Mouse (Mus musculus) liver, adult 2 months (tissue): ENCODE results near the gene 1600014C23Rik. TPM values are rescaled to one million over a fixed set of nuclear protein-coding genes. Genes with fewer than 3 reads are reported as not detected.

Source experiments
- DNase-seq: peaks from one replicate; pipeline ENCODE4 v3.0.0-alpha.2; 2011; ENCODE audit warnings: low read depth, low spot score; ENCODE audit errors: extremely low read depth
- H3K27ac ChIP-seq: fragments of 200-500 bp; replicated peaks from 2 replicates; pipeline ENCODE4 v1.5.1; 2012; ENCODE audit warnings: low read depth, mild to moderate bottlenecking, control low read depth, inconsistent platforms, low read length; ENCODE audit not compliant: insufficient read depth
- H3K27me3 ChIP-seq: fragments of 200-500 bp; 2 replicates; pipeline ENCODE4 v1.6.1; 2012; ENCODE audit warnings: mild to moderate bottlenecking, moderate library complexity, low read length, inconsistent platforms; ENCODE audit not compliant: control insufficient read depth, insufficient read depth
- H3K36me3 ChIP-seq: fragments of 200-500 bp; 2 replicates; pipeline ENCODE4 v1.6.1; 2012; ENCODE audit warnings: low read length, inconsistent platforms; ENCODE audit not compliant: control insufficient read depth, insufficient read depth
- H3K4me1 ChIP-seq: fragments of 200-500 bp; 2 replicates; pipeline ENCODE4 v1.6.1; 2011; ENCODE audit warnings: low read length; ENCODE audit not compliant: control insufficient read depth, insufficient read depth
- H3K4me3 ChIP-seq: fragments of 200-500 bp; 2 replicates; pipeline ENCODE4 v1.5.1; 2011; ENCODE audit warnings: low read depth, mild to moderate bottlenecking, control low read depth, low read length, moderate library complexity; ENCODE audit not compliant: insufficient read depth
- H3K79me2 ChIP-seq: fragments of 200-500 bp; 2 replicates; pipeline ENCODE4 v1.6.1; 2012; ENCODE audit warnings: inconsistent platforms, mild to moderate bottlenecking, low read length, moderate library complexity; ENCODE audit not compliant: control insufficient read depth, insufficient read depth
- H3K9ac ChIP-seq: fragments of 200-500 bp; 2 replicates; pipeline ENCODE4 v1.6.1; 2012; ENCODE audit warnings: low read depth, mild to moderate bottlenecking, control low read depth, inconsistent platforms, low read length
- CTCF ChIP-seq: fragments of 200-500 bp; IDR thresholded peaks from 2 replicates; pipeline ENCODE4 v1.5.1; 2011; ENCODE audit warnings: low read depth, low read length, control low read depth
- POLR2A ChIP-seq: fragments of 200-500 bp; IDR thresholded peaks from 2 replicates; pipeline ENCODE4 v1.6.1; 2011; ENCODE audit warnings: low read length, control low read depth; ENCODE audit not compliant: insufficient read depth; ENCODE audit errors: extremely low read depth
- WGBS: fragments of 180-500 bp; shearing (Covaris S2); methylation state at CpG from one replicate; pipeline ENCODE4 v1.1.7; 2018; 5-methylcytosine and 5-hydroxymethylcytosine counted together
- polyA plus RNA-seq: library from polyadenylated mRNA; depleted of rRNA; stranded (reverse); fragments of >200 nt; gene quantifications from 2 replicates; pipeline ENCODE4 v1.2.3, GENCODE M21; 2012
- total RNA-seq: library from RNA; depleted of rRNA; stranded (reverse); fragments of >200 nt; gene quantifications from 2 replicates; pipeline ENCODE4 v1.2.3, GENCODE M21; 2014

The 1600014C23Rik gene
- total and polyA plus RNA-seq, 2 experiments = not detected

- DNase-seq = no peak
- 76% methylated on average over 8 of the region's 8 CpGs for WGBS
- Histone ChIP-seq H3K4me3 (no peak overlapping the region), H3K36me3 (no peaks in the 10 kb centered on the region), H3K27ac (no peak overlapping the region), H3K27me3 (no peaks in the 10 kb centered on the region), H3K9ac (no peak overlapping the region), H3K79me2 (no peaks in the 10 kb centered on the region), H3K4me1 (peaks cover 7% of the 10 kb centered on the region)
- TF ChIP-seq CTCF = no peak
- TF ChIP-seq POLR2A = no peak
These were observed 29.5 kb upstream of the 1600014C23Rik start for GRCm38 (mm10) chr17:45763188-45763587.

DNA sequence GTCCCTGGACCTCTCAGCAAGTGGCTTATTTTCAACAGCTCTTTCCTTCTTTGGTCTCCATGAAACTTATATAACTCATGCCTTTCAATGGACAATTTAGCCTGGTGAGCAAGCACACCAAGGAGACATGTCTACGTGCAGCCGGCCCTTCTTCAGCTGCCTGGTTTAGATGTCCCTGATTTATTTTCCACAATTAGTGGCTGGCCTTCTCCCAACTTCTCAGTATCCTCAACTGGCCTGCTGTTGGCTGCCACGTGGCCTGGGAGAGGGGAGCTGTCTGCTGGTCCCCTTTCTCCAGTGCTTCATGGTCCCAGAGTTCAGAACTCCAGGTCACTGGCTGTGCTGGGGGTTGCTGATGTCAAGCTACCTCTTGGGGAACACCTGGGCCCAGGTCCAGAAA lies 28.3 kb upstream of the 1600014C23Rik start:
- WGBS = 87% methylated on average over 3 of the region's 3 CpGs
- H3K4me1 ChIP-seq = peaks cover 4% of the 10 kb centered on the region
- no peak overlapping the region for H3K4me3 ChIP-seq
- no peaks in the 10 kb centered on the region for H3K79me2 ChIP-seq
- H3K27me3 ChIP-seq = no peaks in the 10 kb centered on the region
- H3K9ac ChIP-seq = no peak overlapping the region
- H3K27ac ChIP-seq = no peak overlapping the region
- no peaks in the 10 kb centered on the region for H3K36me3 ChIP-seq
- DNase-seq = no peak
- no peak for TF ChIP-seq POLR2A
- TF ChIP-seq CTCF = no peak

DNA sequence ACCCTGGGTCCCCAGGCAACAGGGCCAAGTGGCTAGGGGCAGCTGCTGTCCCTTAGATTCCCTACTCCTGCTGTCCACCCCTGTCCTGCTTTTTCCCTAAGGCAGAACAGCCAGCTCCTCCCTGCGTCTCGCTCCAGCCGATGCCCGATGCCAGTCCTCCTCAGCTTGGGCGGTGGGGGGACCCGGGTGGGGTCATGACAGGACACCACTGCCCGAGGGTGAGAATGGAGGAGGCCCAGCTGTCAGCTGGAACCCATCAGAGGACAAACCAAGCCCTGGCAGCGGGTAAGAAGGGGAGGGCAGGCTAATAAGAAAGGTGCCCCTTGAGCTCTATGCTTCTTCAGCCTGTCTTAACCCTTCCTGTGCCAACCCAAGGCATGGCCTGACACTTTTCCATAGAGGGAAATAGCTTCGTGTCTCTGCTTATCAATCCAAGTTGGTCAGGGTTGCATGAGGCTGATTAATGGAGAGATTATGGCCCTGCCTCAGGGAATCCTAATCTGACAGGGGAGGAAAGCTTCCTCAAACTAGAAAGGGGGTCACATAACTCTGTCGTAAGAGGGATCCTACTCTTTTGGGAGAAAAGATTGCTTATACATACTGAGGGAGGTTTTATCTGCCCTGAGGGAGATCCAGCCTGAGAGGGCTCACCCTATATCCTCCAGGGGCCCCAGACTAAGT lies 27.5 kb upstream of the 1600014C23Rik start:
- H3K79me2 ChIP-seq = no peaks in the 10 kb centered on the region
- no peak for TF ChIP-seq POLR2A
- no peak for TF ChIP-seq CTCF
- WGBS = 89% methylated on average over 10 of the region's 10 CpGs
- no peak for DNase-seq
- no peaks in the 10 kb centered on the region for H3K36me3 ChIP-seq
- H3K4me3 ChIP-seq = no peak overlapping the region
- H3K9ac ChIP-seq = no peak overlapping the region
- H3K27ac ChIP-seq = no peak overlapping the region
- no peaks in the 10 kb centered on the region for H3K27me3 ChIP-seq
- H3K4me1 ChIP-seq = no peaks in the 10 kb centered on the region

- no peak for DNase-seq
- Histone ChIP-seq H3K4me3 (no peak overlapping the region), H3K9ac (no peak overlapping the region), H3K27me3 (no peaks in the 10 kb centered on the region), H3K4me1 (no peaks in the 10 kb centered on the region), H3K36me3 (no peaks in the 10 kb centered on the region), H3K27ac (no peak overlapping the region), H3K79me2 (no peaks in the 10 kb centered on the region)
- 80% methylated on average over 5 of the region's 5 CpGs for WGBS
- no peak for TF ChIP-seq CTCF
These were observed 26.1 kb upstream of the 1600014C23Rik start for GRCm38 (mm10) chr17:45759751-45760150.

GRCm38 (mm10) chr17:45758808-45759207 lies 25.2 kb upstream of the 1600014C23Rik start:
- no peaks in the 10 kb centered on the region for H3K4me1 ChIP-seq
- no peak overlapping the region for H3K4me3 ChIP-seq
- no peaks in the 10 kb centered on the region for H3K36me3 ChIP-seq
- no peaks in the 10 kb centered on the region for H3K79me2 ChIP-seq
- TF ChIP-seq POLR2A (no peak), CTCF (no peak)
- H3K27ac ChIP-seq = no peak overlapping the region
- no peaks in the 10 kb centered on the region for H3K27me3 ChIP-seq
- H3K9ac ChIP-seq = no peak overlapping the region
- DNase-seq = no peak
- WGBS = 79% methylated on average over 7 of the region's 7 CpGs

- no peak for TF ChIP-seq POLR2A
- no peaks in the 10 kb centered on the region for H3K36me3 ChIP-seq
- no peak for DNase-seq
- no peaks in the 10 kb centered on the region for H3K27me3 ChIP-seq
- no peaks in the 10 kb centered on the region for H3K79me2 ChIP-seq
- 83% methylated on average over 8 of the region's 8 CpGs for WGBS
- no peak overlapping the region for H3K27ac ChIP-seq
- no peak overlapping the region for H3K9ac ChIP-seq
- no peaks in the 10 kb centered on the region for H3K4me1 ChIP-seq
- no peak overlapping the region for H3K4me3 ChIP-seq
These were observed 24.3 kb upstream of the 1600014C23Rik start for GRCm38 (mm10) chr17:45757932-45758331.
